Mouse (Mus musculus) intestine, embryonic 16.5 days (tissue): ENCODE measurements around the gene Hivep2. TPM values are rescaled to one million over a fixed set of nuclear protein-coding genes. Genes with fewer than 3 reads are reported as not detected.

Experiments
- ATAC-seq: fragments of 200-750 bp; cut with Nextera tagmentation; 2 replicates; pipeline ENCODE4 v1.8.0; 2017; ENCODE audit warnings: moderate TSS enrichment, moderate library complexity
- H3K27ac ChIP-seq: fragments of 300-500 bp; sonication (generic); 2 replicates; pipeline ENCODE4 v1.5.1; 2014; ENCODE audit warnings: mild to moderate bottlenecking, low read length
- H3K27me3 ChIP-seq: fragments of 300-500 bp; sonication (generic); replicated peaks from 2 replicates; pipeline ENCODE4 v1.6.1; 2014; ENCODE audit warnings: low read length, control low read depth, mixed read lengths; ENCODE audit not compliant: control insufficient read depth, insufficient read depth
- H3K36me3 ChIP-seq: fragments of 300-500 bp; sonication (generic); 2 replicates; pipeline ENCODE4 v1.6.1; 2014; ENCODE audit warnings: low read length, control low read depth; ENCODE audit not compliant: control insufficient read depth, insufficient read depth
- H3K4me1 ChIP-seq: fragments of 300-500 bp; sonication (generic); 2 replicates; pipeline ENCODE4 v1.6.1; 2014; ENCODE audit warnings: low read length, control low read depth, mixed read lengths; ENCODE audit not compliant: control insufficient read depth, insufficient read depth
- H3K4me2 ChIP-seq: fragments of 300-500 bp; sonication (generic); 2 replicates; pipeline ENCODE4 v1.6.1; 2014; ENCODE audit warnings: low read depth, low read length, control low read depth
- H3K4me3 ChIP-seq: fragments of 300-500 bp; sonication (generic); 2 replicates; pipeline ENCODE4 v1.5.1; 2014; ENCODE audit warnings: mild to moderate bottlenecking, low read length
- H3K9ac ChIP-seq: fragments of 300-500 bp; sonication (generic); 2 replicates; pipeline ENCODE4 v1.6.1; 2014; ENCODE audit warnings: low read depth, low read length
- H3K9me3 ChIP-seq: fragments of 300-500 bp; sonication (generic); 2 replicates; pipeline ENCODE4 v1.6.1; 2016; ENCODE audit warnings: low read length, control low read depth; ENCODE audit not compliant: control insufficient read depth
- WGBS: fragments of 180-500 bp; shearing (Covaris S2); extraction: QIAGEN DNeasy Blood & Tissue Kit; methylation state at CpG from one replicate; pipeline ENCODE4 v1.1.7; 2014; 5-methylcytosine and 5-hydroxymethylcytosine counted together
- polyA plus RNA-seq: library from polyadenylated mRNA; unstranded; fragments of >200 nt; fragmentation: Nextera tagmentation; extraction: Ambion mirVana; gene quantifications from 2 replicates; pipeline ENCODE4 v1.2.1, GENCODE M21; 2015

Gene Hivep2
- polyA plus RNA-seq, 1 experiment from 2014 or later, result 3.4 TPM

GRCm38 (mm10) chr10:13983631-13984030 lies 17.8 kb downstream of the Hivep2 start:
- Histone ChIP-seq H3K4me3 (no peak overlapping the region), H3K9ac (0 out of 2 replicates have a peak overlapping the region, but pooled peaks have one; percentile 85), H3K27ac (peak overlapping the region; percentile 98), H3K27me3 (no peaks in the 10 kb centered on the region), H3K9me3 (no peaks in the 10 kb centered on the region), H3K4me1 (peaks cover 19% of the 10 kb centered on the region), H3K4me2 (peak overlapping the region; percentile 83; the same call in 1 of the 2 replicates), H3K36me3 (no peaks in the 10 kb centered on the region)
- ATAC-seq, result peak; percentile 27
- WGBS, result 21% methylated on average over 12 of the region's 12 CpGs

GRCm38 (mm10) chr10:13984233-13984632 lies 18.4 kb downstream of the Hivep2 start:
- H3K4me2 ChIP-seq, result no peak overlapping the region
- H3K36me3 ChIP-seq, result no peaks in the 10 kb centered on the region
- H3K27ac ChIP-seq, result no peak overlapping the region
- peaks cover 19% of the 10 kb centered on the region for H3K4me1 ChIP-seq
- ATAC-seq, result no peak
- H3K4me3 ChIP-seq, result no peak overlapping the region
- H3K9ac ChIP-seq, result no peak overlapping the region
- H3K27me3 ChIP-seq, result no peaks in the 10 kb centered on the region
- H3K9me3 ChIP-seq, result no peaks in the 10 kb centered on the region

GRCm38 (mm10) chr10:13986539-13986938 lies 20.7 kb downstream of the Hivep2 start:
- no peak for ATAC-seq
- H3K9me3 ChIP-seq, result no peaks in the 10 kb centered on the region
- peaks cover 19% of the 10 kb centered on the region for H3K4me1 ChIP-seq
- H3K4me2 ChIP-seq, result no peak overlapping the region
- 85% methylated on average over 2 of the region's 2 CpGs for WGBS
- no peaks in the 10 kb centered on the region for H3K27me3 ChIP-seq
- no peak overlapping the region for H3K4me3 ChIP-seq
- H3K36me3 ChIP-seq, result no peaks in the 10 kb centered on the region
- H3K27ac ChIP-seq, result no peak overlapping the region; the same call in 1 of the 2 replicates
- H3K9ac ChIP-seq, result no peak overlapping the region

GRCm38 (mm10) chr10:13987336-13987735 lies 21.5 kb downstream of the Hivep2 start:
- Histone ChIP-seq H3K9ac (no peak overlapping the region), H3K27me3 (no peaks in the 10 kb centered on the region), H3K36me3 (no peaks in the 10 kb centered on the region), H3K9me3 (no peaks in the 10 kb centered on the region), H3K4me1 (peaks cover 19% of the 10 kb centered on the region), H3K4me3 (no peak overlapping the region), H3K4me2 (no peak overlapping the region), H3K27ac (no peak overlapping the region)
- no peak for ATAC-seq
- WGBS, result 45% methylated on average over 3 of the region's 3 CpGs

- 68% methylated on average over 9 of the region's 9 CpGs for WGBS
- Histone ChIP-seq H3K4me3 (no peak overlapping the region), H3K4me1 (peaks cover 16% of the 10 kb centered on the region), H3K36me3 (no peaks in the 10 kb centered on the region), H3K27me3 (no peaks in the 10 kb centered on the region), H3K27ac (no peak overlapping the region), H3K9ac (no peak overlapping the region), H3K9me3 (no peaks in the 10 kb centered on the region), H3K4me2 (no peak overlapping the region)
- no peak for ATAC-seq
These were observed 22.4 kb downstream of the Hivep2 start for GRCm38 (mm10) chr10:13988280-13988679.

- Histone ChIP-seq H3K4me2 (no peak overlapping the region), H3K27me3 (no peaks in the 10 kb centered on the region), H3K9ac (no peak overlapping the region), H3K27ac (no peak overlapping the region), H3K4me1 (peaks cover 12% of the 10 kb centered on the region), H3K36me3 (no peaks in the 10 kb centered on the region), H3K9me3 (no peaks in the 10 kb centered on the region), H3K4me3 (no peak overlapping the region)
- ATAC-seq, result no peak
- WGBS, result 87% methylated on average over 4 of the region's 4 CpGs
These were observed 22.9 kb downstream of the Hivep2 start for GRCm38 (mm10) chr10:13988757-13989156.

GRCm38 (mm10) chr10:13990842-13991241 lies 25.0 kb downstream of the Hivep2 start:
- Histone ChIP-seq H3K4me2 (no peak overlapping the region), H3K9ac (no peak overlapping the region), H3K36me3 (no peaks in the 10 kb centered on the region), H3K9me3 (no peaks in the 10 kb centered on the region), H3K4me1 (peaks cover 7% of the 10 kb centered on the region), H3K4me3 (no peak overlapping the region), H3K27ac (no peak overlapping the region), H3K27me3 (no peaks in the 10 kb centered on the region)
- ATAC-seq, result no peak
- WGBS, result 74% methylated on average over 2 of the region's 2 CpGs

GRCm38 (mm10) chr10:13993411-13993810 lies 27.5 kb downstream of the Hivep2 start:
- H3K4me3 ChIP-seq, result no peak overlapping the region
- 85% methylated on average over 6 of the region's 6 CpGs for WGBS
- ATAC-seq, result no peak
- no peaks in the 10 kb centered on the region for H3K4me1 ChIP-seq
- no peak overlapping the region for H3K27ac ChIP-seq
- H3K4me2 ChIP-seq, result no peak overlapping the region
- no peaks in the 10 kb centered on the region for H3K36me3 ChIP-seq
- H3K9ac ChIP-seq, result no peak overlapping the region
- H3K9me3 ChIP-seq, result no peaks in the 10 kb centered on the region
- H3K27me3 ChIP-seq, result no peaks in the 10 kb centered on the region

GRCm38 (mm10) chr10:13997336-13997735 lies 31.5 kb downstream of the Hivep2 start:
- no peak for ATAC-seq
- no peak overlapping the region for H3K27ac ChIP-seq
- no peak overlapping the region for H3K4me3 ChIP-seq
- no peaks in the 10 kb centered on the region for H3K9me3 ChIP-seq
- no peak overlapping the region for H3K4me2 ChIP-seq
- no peaks in the 10 kb centered on the region for H3K27me3 ChIP-seq
- 91% methylated on average over 4 of the region's 4 CpGs for WGBS
- no peak overlapping the region for H3K9ac ChIP-seq
- H3K36me3 ChIP-seq, result no peaks in the 10 kb centered on the region
- H3K4me1 ChIP-seq, result no peaks in the 10 kb centered on the region

GRCm38 (mm10) chr10:14004769-14005517 lies 39.1 kb downstream of the Hivep2 start:
- no peaks in the 10 kb centered on the region for H3K9me3 ChIP-seq
- WGBS, result 60% methylated on average over 4 of the region's 4 CpGs
- no peak overlapping the region for H3K9ac ChIP-seq
- H3K4me1 ChIP-seq, result no peaks in the 10 kb centered on the region
- no peak overlapping the region for H3K27ac ChIP-seq
- no peak overlapping the region for H3K4me3 ChIP-seq
- no peaks in the 10 kb centered on the region for H3K27me3 ChIP-seq
- no peaks in the 10 kb centered on the region for H3K36me3 ChIP-seq
- no peak for ATAC-seq
- no peak overlapping the region for H3K4me2 ChIP-seq
